Mouse (Mus musculus) stomach, postnatal 0 days (tissue): Measurements from ENCODE around the gene Cavin4.

Source experiments
- CTCF ChIP-seq: IDR thresholded peaks from 2 replicates; pipeline ENCODE4 v1.5.1; 2016; ENCODE audit warnings: antibody characterized with exemption, low read depth, mild to moderate bottlenecking, moderate library complexity
- EP300 ChIP-seq: optimal IDR thresholded peaks from 2 replicates; pipeline ENCODE3; 2016; ENCODE audit warnings: antibody characterized with exemption

DNA sequence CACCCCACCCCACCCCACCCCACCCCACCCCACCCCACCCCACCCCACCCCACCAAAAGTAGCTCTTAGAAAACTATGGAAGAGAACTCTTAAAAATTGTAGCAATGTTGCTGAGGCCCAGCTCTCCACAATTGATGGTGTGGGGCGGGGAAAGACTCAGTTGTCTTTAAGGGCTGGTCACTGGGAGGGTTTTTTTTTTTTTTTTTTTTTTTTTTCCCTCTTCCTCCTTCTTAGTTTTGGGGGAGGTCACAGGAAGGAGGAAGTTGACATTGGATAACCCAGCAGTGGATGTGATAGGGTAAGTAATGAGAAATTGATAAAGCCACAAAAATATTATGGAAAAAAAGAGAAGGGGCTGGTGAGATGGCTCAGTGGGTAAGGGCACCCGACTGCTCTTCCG is 33.4 kb downstream of the Cavin4 start:
- TF ChIP-seq CTCF (no peak), EP300 (no peak)
